Mouse (Mus musculus): ENCODE data around the gene Prkag2.

Prkag2 gene

GRCm38 (mm10) chr5:24963776-24964175 is 136.7 kb downstream of the Prkag2 start:
- DNase-seq, result peak; percentile 74

GRCm38 (mm10) chr5:24960791-24961190 is 139.7 kb downstream of the Prkag2 start:
- DNase-seq, result peak; percentile 69

GRCm38 (mm10) chr5:24959758-24960157 is 140.7 kb downstream of the Prkag2 start:
- DNase-seq, result no peak

- DNase-seq, result no peak
Measured at GRCm38 (mm10) chr5:24958596-24958995, 141.8 kb downstream of the Prkag2 start.

- peak; percentile 56 for DNase-seq
Measured at GRCm38 (mm10) chr5:24956891-24957290, 143.6 kb downstream of the Prkag2 start.

GRCm38 (mm10) chr5:24952842-24953741 is 147.3 kb downstream of the Prkag2 start:
- peak; percentile 68 for DNase-seq

- no peak for DNase-seq
Measured at GRCm38 (mm10) chr5:24952212-24952611, 148.2 kb downstream of the Prkag2 start.

GRCm38 (mm10) chr5:24950891-24951574 is 149.4 kb downstream of the Prkag2 start:
- DNase-seq, result no peak

- no peak for DNase-seq
Measured at GRCm38 (mm10) chr5:24950039-24950438, 150.4 kb downstream of the Prkag2 start.

- peak; percentile 62 for DNase-seq
Measured at GRCm38 (mm10) chr5:24938046-24938822, 162.2 kb downstream of the Prkag2 start.

GRCm38 (mm10) chr5:24936451-24936850 is 164.0 kb downstream of the Prkag2 start:
- DNase-seq, result no peak

- DNase-seq, result no peak
Measured at GRCm38 (mm10) chr5:24935446-24935845, 165.0 kb downstream of the Prkag2 start.

GRCm38 (mm10) chr5:24933760-24934159 is 166.7 kb downstream of the Prkag2 start:
- DNase-seq, result no peak

GRCm38 (mm10) chr5:24931578-24932185 is 168.8 kb downstream of the Prkag2 start:
- DNase-seq, result no peak

GRCm38 (mm10) chr5:24930831-24931577 is 169.4 kb downstream of the Prkag2 start:
- no peak for DNase-seq

GRCm38 (mm10) chr5:24928816-24929215 is 171.6 kb downstream of the Prkag2 start:
- DNase-seq, result no peak

- no peak for DNase-seq
Measured at GRCm38 (mm10) chr5:24927706-24928105, 172.7 kb downstream of the Prkag2 start.

GRCm38 (mm10) chr5:24919155-24919554 is 181.3 kb downstream of the Prkag2 start:
- no peak for DNase-seq

GRCm38 (mm10) chr5:24916511-24916910 is 183.9 kb downstream of the Prkag2 start:
- peak; percentile 71 for DNase-seq

GRCm38 (mm10) chr5:24915119-24915518 is 185.3 kb downstream of the Prkag2 start:
- DNase-seq, result no peak

- no peak for DNase-seq
Measured at GRCm38 (mm10) chr5:24913656-24914055, 186.8 kb downstream of the Prkag2 start.
